Mouse (Mus musculus) kidney, adult 2 months (tissue): ENCODE data around the gene Sorbs1.

Source experiments
- CTCF ChIP-seq: fragments of 200-500 bp; conservative IDR thresholded peaks from 2 replicates; pipeline ENCODE4 v1.5.1; 2011; ENCODE audit warnings: low read depth, mild to moderate bottlenecking, control low read depth, low read length, moderate library complexity, mixed read lengths; ENCODE audit not compliant: insufficient read depth, insufficient read length
- POLR2A ChIP-seq: fragments of 200-500 bp; IDR thresholded peaks from one replicate; pipeline ENCODE4 v1.6.1; 2011; ENCODE audit warnings: low read depth, low read length, control low read depth

GRCm38 (mm10) chr19:40462481-40462880 lies 51.1 kb downstream of the Sorbs1 start:
- TF ChIP-seq CTCF = no peak
- TF ChIP-seq POLR2A = no peak
